Mouse (Mus musculus) megakaryocyte, embryonic 14.5 days (primary cell): ENCODE measurements around the gene Chfr.

ENCODE experiments used
- FLI1 ChIP-seq: IDR thresholded peaks from 2 replicates; pipeline ENCODE4 v1.6.1; 2012; ENCODE audit warnings: low read length, inconsistent platforms, mixed read lengths
- GATA1 ChIP-seq: IDR thresholded peaks from 3 replicates; pipeline ENCODE4 v1.6.1; 2012; ENCODE audit warnings: mixed read lengths, low read length, inconsistent platforms, borderline replicate concordance

GRCm38 (mm10) chr5:110211312-110211711 is 75.7 kb downstream of the Chfr start:
- TF ChIP-seq GATA1 (no peak), FLI1 (no peak)
